Mouse (Mus musculus): ENCODE measurements around the gene Rbfox3.
"Not testable (repeated sequence)": the region's sequence is repeated elsewhere in the genome, so short reads cannot be mapped to it uniquely, and the experiment has no call there.

The Rbfox3 gene

DNA sequence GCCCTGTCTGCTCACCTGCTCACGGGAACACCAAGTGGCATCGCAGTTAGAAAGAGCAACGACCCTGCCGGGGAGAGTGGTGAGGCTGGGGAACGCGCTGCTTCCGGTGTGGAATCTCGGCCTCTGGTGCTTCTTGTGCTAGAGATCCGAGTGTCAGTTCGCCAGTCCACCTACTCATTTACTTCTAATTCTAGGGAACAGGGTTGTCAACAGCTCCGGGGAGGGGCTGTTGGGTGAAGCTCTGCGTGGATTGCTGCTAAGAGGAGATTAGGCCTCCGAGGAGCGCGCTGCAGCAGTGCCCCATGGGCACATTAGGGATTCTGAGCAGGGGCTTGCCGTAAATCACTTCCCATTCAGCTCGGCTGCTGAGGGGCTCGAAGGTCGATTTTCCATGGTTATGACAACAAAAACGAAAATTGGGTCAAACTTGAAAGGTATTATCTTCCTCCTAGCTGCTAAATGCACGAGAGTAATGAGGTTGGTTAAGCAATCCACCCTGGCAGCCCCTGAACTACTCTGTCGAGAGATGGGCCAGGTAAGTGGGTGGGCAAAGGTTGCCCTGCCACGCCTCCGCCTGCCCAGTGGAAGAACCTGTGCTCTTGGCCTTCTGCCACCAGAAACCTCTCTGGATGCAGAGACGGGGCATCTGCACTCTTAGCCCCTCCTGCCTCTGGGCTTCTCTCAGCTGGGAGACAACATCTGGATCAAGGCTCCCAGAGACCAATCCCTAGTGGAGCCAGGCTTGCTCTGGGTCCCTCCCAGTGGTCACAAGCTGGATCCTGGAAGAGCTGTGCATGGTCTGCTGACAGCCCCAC is 85.9 kb downstream of the Rbfox3 start:
- DNase-seq (ENCODE audit: low spot score in 2 of 2), result no peak

GRCm38 (mm10) chr11:118821353-118821752 is 90.0 kb downstream of the Rbfox3 start:
- DNase-seq (ENCODE audit: low spot score in 2 of 2), result no peak

GRCm38 (mm10) chr11:118818528-118818927 is 92.9 kb downstream of the Rbfox3 start:
- no peak for DNase-seq (ENCODE audit: low spot score in 2 of 2)

GRCm38 (mm10) chr11:118815118-118815517 is 96.3 kb downstream of the Rbfox3 start:
- no peak for DNase-seq (ENCODE audit: low spot score in 2 of 2)

GRCm38 (mm10) chr11:118813942-118814341 is 97.5 kb downstream of the Rbfox3 start:
- no peak for DNase-seq (ENCODE audit: low spot score in 2 of 2)

DNA sequence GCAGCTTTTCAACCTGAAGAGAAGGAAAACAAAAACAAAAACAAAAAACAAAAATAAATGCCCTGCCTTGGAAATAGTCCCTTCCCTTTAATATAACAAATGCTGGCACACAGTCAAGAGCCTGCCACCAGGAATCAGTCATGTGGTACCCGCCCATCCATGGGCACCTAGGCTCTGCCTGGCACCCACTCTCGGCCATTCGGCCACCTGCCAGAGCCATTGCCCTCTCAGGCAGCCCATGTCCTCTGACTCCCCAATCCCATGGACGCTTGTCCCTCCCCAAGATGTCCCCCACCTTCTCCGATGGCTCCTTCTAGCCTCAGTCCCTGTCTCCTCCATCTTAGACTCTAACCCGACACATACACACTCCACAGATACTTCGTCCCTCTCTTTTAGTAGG is 100.0 kb downstream of the Rbfox3 start:
- no peak for DNase-seq (ENCODE audit: low spot score in 2 of 2)

GRCm38 (mm10) chr11:118807511-118807910 is 103.9 kb downstream of the Rbfox3 start:
- no peak for DNase-seq (ENCODE audit: low spot score in 2 of 2)

DNA sequence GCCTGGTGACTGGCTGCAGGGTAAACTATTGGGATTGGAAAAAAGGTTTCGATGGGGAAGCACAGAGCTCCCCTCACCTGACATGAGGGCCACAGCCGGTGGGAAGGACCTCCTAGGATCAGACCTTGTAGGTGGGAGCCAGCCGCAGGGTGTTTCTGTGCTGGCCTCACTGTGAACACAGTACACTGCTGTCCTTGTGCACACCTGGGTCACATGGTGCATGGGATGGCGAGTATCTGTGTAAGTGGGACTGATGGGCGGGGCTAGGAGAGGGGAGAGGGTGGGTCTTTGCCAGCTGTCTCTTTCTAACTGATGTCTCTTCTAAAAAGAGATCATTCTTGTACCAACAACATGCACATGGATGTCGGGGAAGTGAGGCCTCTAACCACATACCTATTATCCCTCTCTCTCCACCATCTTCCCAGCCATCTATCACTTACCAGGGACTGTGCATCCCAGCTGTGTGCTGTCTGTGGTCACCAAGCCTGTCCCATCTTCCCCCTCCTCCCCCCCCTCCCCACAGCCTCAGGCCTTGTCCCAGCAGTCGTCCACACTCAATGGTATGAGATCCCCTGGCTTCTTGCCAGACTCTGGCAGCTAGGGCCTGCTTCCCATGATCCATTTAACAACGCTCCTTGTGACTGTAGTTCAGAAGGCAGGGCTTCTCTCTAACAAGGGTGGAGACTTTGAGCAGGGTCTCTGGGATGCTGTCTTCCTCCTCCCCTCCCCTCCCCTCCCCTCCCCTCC is 116.4 kb downstream of the Rbfox3 start:
- no peak for DNase-seq (ENCODE audit: low spot score in 2 of 2)

DNA sequence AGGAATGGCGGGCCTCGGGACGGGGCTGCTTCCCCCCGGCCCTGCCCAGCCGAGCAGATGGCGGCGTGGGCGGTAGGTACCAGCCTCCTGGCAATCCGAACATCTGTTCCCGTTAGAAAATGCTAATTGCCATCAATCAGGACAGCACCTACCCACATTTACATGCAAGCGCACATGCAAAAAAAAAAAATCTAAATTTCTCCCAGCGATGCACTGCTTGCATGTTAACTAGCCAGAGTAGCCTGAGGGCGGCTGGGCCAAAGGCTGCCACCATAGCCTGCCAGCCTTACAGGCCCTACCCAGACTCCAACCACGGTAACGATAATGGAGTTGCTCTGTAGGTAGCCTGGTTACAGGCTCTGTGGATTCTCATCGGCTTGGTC is 117.8 kb downstream of the Rbfox3 start:
- no peak for DNase-seq (ENCODE audit: low spot score in 2 of 2)

DNA sequence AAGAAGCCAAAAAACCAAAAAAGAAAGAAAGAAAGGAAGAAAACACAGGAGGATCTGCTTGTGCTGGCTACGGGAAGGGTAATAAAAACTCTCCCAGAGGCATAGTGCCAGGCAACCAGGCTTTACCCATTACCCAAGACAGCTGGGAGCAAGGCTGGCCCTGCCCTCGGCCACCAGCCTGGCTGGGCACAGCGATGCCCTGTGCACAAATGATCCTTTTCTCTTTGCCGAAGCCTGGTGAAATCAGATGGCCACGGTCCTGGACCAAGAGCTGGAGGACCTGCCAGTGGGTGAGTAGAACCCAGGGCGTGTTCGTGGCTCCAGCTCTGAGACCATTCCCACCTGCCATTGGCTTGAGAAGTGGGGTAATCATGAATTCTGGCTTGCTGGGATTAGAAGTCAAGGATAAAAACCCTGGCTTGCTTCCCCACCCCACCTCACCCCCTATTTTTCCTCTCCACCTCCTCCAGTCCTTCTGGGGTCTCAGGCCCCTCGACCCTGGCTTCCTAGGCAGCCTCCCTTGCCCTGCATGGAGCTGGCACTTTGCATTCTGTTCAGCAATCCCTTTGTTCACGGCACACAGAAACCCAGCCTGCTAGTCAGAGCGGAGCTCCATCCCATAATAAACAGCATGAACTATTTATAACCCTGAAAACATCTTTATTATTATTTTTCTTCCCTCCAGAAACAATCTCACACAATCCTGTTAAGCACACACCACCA is 118.3 kb downstream of the Rbfox3 start:
- no peak for DNase-seq (ENCODE audit: low spot score in 2 of 2)

DNA sequence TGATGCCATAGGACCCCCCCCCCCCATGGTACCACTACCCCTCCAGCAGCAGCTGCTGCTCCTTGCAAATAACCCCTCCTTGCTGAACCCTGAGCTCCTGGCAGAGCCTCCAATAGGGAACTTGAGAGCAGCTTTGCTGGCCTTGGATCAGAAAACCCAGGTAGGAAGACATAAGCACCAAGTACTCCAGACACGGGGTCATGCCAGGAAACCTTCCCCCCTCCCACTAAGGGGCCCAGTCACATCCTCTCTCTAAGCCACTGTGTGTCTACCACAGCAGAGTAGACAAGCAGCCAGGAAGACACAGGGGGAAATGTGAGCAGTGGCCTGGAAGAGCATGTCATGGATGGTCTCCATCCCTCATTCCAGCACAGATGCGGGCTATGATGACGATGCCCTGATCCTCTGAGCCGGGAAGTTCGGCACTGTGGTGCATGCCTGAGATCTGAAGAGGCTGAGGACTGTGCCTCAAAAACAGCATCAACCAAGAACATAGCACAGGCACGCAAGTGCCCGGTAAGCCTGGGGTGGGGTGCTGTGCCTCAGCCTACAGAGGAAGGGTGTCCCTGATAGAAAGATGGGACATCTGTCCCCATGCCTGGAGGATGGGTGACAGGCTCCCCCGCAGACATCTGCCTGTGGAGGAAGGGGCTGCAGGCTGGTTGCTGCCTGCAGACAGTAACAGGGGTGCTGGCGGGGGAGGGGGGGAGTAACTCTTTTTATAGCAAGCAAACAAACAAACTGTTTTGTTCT is 119.1 kb downstream of the Rbfox3 start:
- no peak for DNase-seq (ENCODE audit: low spot score in 2 of 2)

DNA sequence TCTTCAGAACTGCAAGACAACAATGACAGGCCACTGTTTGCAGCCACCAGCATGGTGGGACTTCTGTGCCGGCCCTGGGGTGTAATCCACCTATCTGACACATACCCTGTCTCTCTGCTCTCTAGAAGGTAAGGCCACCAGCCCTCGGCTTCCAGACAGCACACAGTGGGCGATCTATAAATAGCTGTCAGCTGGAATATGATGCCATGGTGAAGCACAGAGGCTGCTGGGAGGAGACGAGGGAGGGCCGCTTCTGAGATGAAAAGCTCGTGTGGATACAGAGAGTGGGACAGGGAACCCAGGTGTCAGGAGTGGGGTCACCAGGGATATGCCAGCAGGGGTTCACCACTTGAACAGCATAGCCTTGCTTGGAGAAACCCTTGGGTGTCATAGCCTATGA is 120.0 kb downstream of the Rbfox3 start:
- DNase-seq (ENCODE audit: low spot score in 2 of 2), result no peak

DNA sequence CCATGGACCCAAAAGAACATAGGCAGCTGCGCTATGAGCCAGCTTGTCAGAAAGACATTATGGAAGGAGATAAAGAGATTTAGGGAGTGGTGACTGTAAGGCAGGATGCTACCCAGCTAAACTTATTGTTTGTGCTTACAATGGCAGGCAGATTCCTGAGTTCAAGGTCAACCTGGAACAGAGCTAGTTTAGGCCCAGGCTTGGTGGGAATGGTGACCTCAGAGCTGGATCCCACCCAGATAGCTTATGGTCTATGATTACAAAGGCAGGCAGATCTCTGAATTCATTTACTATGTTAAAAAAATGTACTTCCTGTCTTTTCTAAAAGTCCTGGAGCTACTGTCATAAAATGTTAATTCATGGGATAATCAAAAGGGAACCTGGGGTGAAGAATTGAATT is 123.3 kb downstream of the Rbfox3 start:
- DNase-seq (ENCODE audit: low spot score in 2 of 2), result no peak

- no peak for DNase-seq (ENCODE audit: low spot score in 2 of 2)
These were observed 128.7 kb downstream of the Rbfox3 start for GRCm38 (mm10) chr11:118782677-118783076.

DNA sequence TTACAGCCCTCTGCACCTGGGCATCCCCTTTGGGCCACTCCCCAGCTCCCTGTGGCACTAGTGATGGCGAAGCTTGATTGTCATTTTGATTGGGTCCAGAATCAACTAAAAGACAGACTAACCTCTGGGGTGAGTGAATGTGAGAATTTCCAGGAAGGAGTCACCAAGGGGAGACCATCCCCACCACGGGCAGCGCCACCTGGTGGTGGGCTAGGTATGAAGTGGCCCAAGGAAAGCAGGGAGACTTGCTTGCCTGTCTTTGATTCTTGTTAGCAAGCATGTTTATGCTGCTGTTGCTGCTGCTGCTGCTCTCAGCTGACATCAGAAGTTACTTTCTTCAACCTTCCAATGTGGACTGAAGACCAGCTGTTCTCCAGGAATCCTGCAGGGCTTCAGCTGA is 135.6 kb downstream of the Rbfox3 start:
- DNase-seq (ENCODE audit: low spot score in 2 of 2), result no peak

- not testable (repeated sequence) for DNase-seq (ENCODE audit: low spot score in 2 of 2)
These were observed 136.6 kb downstream of the Rbfox3 start for GRCm38 (mm10) chr11:118774777-118775176.

DNA sequence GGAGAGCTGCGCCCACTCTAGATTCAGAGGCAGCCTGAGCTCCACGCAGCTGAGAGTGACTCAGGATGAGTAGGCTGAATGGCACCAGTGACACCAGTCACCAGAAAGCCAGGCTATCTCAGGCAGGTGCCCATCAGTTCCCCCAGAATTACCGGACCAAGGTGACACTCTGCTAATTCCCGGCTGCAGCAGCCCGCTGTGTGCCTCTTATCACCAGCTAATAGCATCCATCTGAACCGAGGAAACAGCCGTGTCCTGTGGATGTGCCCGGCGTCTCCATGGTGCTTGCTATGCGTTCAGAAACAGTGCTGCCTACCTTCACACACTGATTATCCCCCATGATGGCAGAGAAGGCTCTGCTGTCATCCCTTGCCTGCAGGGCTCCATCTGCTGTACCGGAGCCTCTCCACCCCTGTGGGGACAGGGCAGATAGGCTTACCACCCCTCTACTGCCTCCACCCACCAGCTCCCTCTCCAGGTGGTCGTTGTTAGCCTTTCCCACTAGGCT is 138.3 kb downstream of the Rbfox3 start:
- no peak for DNase-seq (ENCODE audit: low spot score in 2 of 2)

DNA sequence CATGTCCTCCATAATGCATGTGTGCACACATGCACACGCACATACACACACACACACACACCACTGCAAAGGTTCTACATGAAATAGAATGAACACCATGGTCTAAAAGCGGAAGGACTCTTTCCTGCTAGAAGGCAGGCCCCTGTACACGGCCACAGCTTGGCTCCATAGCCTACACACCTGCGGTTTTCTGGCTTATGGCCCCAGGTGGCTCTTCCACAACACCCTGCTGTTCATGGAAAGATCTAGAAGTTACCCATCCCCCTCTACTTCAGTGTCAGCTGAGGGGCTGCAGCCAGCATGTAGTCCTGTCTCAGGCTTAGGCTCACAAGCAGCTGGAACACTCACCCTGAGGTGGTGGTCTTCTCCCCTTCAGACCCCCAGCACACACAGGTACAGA is 140.0 kb downstream of the Rbfox3 start:
- no peak for DNase-seq (ENCODE audit: low spot score in 2 of 2)

GRCm38 (mm10) chr11:118770789-118771188 is 140.6 kb downstream of the Rbfox3 start:
- no peak for DNase-seq (ENCODE audit: low spot score in 2 of 2)

DNA sequence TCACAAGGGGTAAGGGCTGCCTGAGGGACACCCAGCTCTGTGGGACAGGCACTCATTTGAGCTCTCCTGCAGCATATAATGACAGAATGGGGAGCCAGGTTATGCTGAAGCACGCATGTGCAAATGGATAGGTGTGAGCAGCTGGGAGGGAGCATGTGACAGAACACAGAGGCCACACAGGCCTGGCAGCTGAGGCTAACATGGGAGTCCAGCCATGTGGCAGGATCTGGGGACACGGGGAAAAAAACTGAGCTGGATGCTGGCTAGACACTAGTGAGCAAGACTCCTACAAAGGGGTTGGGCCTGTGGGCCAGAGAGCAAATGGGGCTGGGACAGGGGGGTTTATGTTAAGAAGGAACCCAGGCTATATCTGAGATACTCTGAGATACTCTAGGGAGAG is 141.9 kb downstream of the Rbfox3 start:
- DNase-seq (ENCODE audit: low spot score in 2 of 2), result no peak

DNA sequence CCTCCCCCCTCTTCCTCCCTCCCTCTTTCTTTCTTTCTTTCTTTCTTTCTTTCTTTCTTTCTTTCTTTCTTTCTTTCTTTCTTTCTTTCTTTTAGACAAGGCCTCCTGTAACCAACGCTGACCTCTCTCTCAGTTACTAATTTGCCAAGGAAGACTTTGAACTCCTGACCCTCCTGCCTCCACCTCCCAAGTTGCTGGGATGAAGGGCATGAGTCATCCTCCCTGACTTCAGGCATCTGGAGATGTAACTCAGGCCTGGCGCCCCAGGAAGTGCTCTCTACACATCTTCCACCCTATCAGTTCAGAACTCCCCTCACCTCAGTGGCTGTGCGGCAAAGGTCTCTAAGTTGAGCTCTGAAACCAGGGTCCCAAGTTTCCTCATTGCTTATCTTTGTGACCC is 143.0 kb downstream of the Rbfox3 start:
- DNase-seq (ENCODE audit: low spot score in 2 of 2), result no peak

GRCm38 (mm10) chr11:118767411-118767810 is 144.0 kb downstream of the Rbfox3 start:
- no peak for DNase-seq (ENCODE audit: low spot score in 2 of 2)
